Mouse (Mus musculus): ENCODE data around the gene Ncapg2.

GRCm38 (mm10) chr12:116484991-116485390 lies 79.8 kb downstream of the Ncapg2 start:
- TF ChIP-seq CTCF (IDR thresholded peaks at IDR 0.05) (no peak), EP300 (IDR thresholded peaks at IDR 0.05; ENCODE audit: insufficient read depth, low read depth, low read length) (no peak), POLR2A (IDR thresholded peaks at IDR 0.05; ENCODE audit: insufficient read depth, low read depth, low read length) (no peak)
